Mouse (Mus musculus): Measurements from ENCODE around the gene Jazf1.

Jazf1 gene

GRCm38 (mm10) chr6:52954441-52954840 is 114.0 kb downstream of the Jazf1 start:
- no peak for DNase-seq

- DNase-seq = no peak
Measured at GRCm38 (mm10) chr6:52952526-52952900, 115.9 kb downstream of the Jazf1 start.

- no peak for DNase-seq
Measured at GRCm38 (mm10) chr6:52951871-52952525, 116.4 kb downstream of the Jazf1 start.

GRCm38 (mm10) chr6:52950371-52950770 is 118.1 kb downstream of the Jazf1 start:
- DNase-seq = no peak

- DNase-seq = no peak
Measured at GRCm38 (mm10) chr6:52942534-52942933, 125.9 kb downstream of the Jazf1 start.

GRCm38 (mm10) chr6:52942101-52942500 is 126.3 kb downstream of the Jazf1 start:
- no peak for DNase-seq

- DNase-seq = no peak
Measured at GRCm38 (mm10) chr6:52937916-52938315, 130.5 kb downstream of the Jazf1 start.

- DNase-seq = peak; percentile 45
Measured at GRCm38 (mm10) chr6:52936995-52937394, 131.4 kb downstream of the Jazf1 start.

- no peak for DNase-seq
Measured at GRCm38 (mm10) chr6:52934021-52934420, 134.4 kb downstream of the Jazf1 start.

- no peak for DNase-seq
Measured at GRCm38 (mm10) chr6:52932603-52933178, 135.7 kb downstream of the Jazf1 start.

- no peak for DNase-seq
Measured at GRCm38 (mm10) chr6:52929358-52929757, 139.1 kb downstream of the Jazf1 start.

GRCm38 (mm10) chr6:52926947-52927346 is 141.5 kb downstream of the Jazf1 start:
- no peak for DNase-seq

GRCm38 (mm10) chr6:52925458-52926042 is 142.9 kb downstream of the Jazf1 start:
- no peak for DNase-seq

- no peak for DNase-seq
Measured at GRCm38 (mm10) chr6:52921248-52921647, 147.2 kb downstream of the Jazf1 start.

GRCm38 (mm10) chr6:52920719-52921118 is 147.7 kb downstream of the Jazf1 start:
- no peak for DNase-seq

GRCm38 (mm10) chr6:52919442-52919841 is 149.0 kb downstream of the Jazf1 start:
- DNase-seq = no peak

- peak; percentile 61 for DNase-seq
Measured at GRCm38 (mm10) chr6:52918980-52919379, 149.5 kb downstream of the Jazf1 start.

GRCm38 (mm10) chr6:52917471-52917870 is 151.0 kb downstream of the Jazf1 start:
- DNase-seq = no peak

- DNase-seq = no peak
Measured at GRCm38 (mm10) chr6:52916836-52917376, 151.5 kb downstream of the Jazf1 start.

GRCm38 (mm10) chr6:52914921-52915320 is 153.5 kb downstream of the Jazf1 start:
- DNase-seq = no peak

GRCm38 (mm10) chr6:52912143-52912918 is 156.1 kb downstream of the Jazf1 start:
- no peak for DNase-seq

- no peak for DNase-seq
Measured at GRCm38 (mm10) chr6:52906801-52907200, 161.6 kb downstream of the Jazf1 start.

- DNase-seq = no peak
Measured at GRCm38 (mm10) chr6:52905100-52905499, 163.3 kb downstream of the Jazf1 start.
